Mouse (Mus musculus): ENCODE results near the gene Tm9sf1. TPM values are rescaled to one million over a fixed set of nuclear protein-coding genes. Genes with fewer than 3 reads are reported as not detected.
A peak's percentile ranks its signal among the peaks of the same experiment; 100 is the strongest.

The Tm9sf1 gene
- total RNA-seq, 2 experiments from 2014 or later = 15.0 to 21.3 TPM

DNA sequence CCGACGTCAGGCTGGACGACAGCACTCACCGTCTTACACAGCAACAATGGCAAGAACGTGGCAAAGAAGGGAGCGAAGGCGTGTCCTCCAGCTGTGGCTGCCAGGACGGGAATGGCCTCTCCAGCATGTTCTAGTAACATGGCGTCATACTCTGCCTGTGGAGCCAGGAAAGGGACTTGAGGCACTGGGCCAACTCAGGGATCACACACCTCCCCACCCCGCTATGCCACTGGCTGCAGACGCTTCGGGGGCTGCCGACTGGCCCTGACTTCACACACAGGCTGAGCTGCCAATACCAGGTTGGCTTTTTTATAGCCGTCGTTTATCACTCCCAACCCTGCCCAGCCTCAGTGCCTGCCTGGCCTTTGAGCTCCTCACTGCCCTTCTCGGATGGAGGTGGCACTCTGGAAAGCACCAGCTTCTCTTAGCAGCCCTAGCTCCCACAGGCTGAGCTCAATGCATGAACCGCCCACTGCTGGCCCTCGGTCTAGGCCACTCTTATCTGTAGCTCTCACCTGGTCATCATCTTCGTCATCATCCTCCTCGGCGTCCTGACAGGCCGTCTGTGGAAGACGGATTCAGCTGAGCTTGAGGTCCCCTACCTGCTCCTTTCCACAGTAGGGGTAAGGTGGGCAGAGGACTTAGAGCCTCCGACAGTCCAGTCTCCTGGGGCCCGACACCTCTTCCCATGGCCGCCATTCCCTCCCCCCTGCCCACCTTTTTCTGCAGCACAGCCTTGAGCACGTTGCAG is 15.4 kb downstream of the Tm9sf1 start:
- Histone ChIP-seq H3K4me3 (no peak overlapping the region), H3K27ac (no peak overlapping the region)
- no peak for TF ChIP-seq CTCF (IDR thresholded peaks at IDR 0.05)
- intact Hi-C loops (cut with DNase I) = loop anchor here (2.0 kb wide), 1 partner anchor 115 kb away; no protein-coding TSS in a partner anchor
- DNase-seq = no peak

DNA sequence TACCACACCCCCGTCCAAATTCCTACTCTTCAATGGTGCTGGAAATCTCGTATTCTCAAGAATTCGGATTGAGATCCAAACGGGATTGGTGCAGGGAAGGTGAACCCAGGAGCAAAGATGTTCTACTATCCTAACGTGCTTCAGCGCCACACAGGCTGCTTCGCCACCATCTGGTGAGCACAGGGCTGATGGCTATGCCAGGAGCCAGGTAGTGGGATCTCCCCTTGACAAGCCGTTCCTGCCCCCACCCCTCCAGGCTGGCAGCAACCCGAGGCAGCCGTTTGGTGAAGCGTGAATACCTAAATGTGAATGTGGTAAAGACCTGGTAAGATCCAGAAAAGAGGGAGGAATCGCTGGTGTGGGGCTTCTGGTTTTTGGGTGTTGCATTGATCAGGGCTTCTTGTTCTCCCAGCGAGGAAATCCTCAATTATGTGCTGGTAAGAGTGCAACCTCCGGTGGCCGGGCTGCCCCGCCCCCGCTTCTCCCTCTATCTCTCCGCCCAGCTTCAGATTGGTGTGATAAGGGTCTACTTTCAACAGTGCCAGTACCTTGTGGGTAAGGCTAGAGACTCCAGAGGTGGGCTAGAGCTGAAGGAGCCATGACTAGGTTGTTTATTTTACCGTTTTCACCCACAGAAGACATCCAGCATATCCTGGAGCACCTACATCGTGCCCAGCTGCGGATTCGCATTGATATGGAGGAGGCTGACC is 25.0 kb downstream of the Tm9sf1 start:
- intact Hi-C loops (cut with DNase I) = no loop called here
- DNase-seq = no peak
- TF ChIP-seq CTCF (IDR thresholded peaks at IDR 0.05) = no peak
- H3K27ac ChIP-seq = no peak overlapping the region
- H3K4me3 ChIP-seq = no peak overlapping the region

- TF ChIP-seq CTCF (IDR thresholded peaks at IDR 0.05) = no peak
- H3K4me3 ChIP-seq = no peak within 1 kb of the TSS
- intact Hi-C loops (cut with DNase I) = no loop called here
- no peak for DNase-seq
- H3K27ac ChIP-seq = no peak within 1 kb of the TSS
These were observed 25.8 kb downstream of the Tm9sf1 start, which contains the start of gene Rec8 for GRCm38 (mm10) chr14:55617822-55618221. Gene Rec8, plus strand, starts transcription at chr14:55618037.

DNA sequence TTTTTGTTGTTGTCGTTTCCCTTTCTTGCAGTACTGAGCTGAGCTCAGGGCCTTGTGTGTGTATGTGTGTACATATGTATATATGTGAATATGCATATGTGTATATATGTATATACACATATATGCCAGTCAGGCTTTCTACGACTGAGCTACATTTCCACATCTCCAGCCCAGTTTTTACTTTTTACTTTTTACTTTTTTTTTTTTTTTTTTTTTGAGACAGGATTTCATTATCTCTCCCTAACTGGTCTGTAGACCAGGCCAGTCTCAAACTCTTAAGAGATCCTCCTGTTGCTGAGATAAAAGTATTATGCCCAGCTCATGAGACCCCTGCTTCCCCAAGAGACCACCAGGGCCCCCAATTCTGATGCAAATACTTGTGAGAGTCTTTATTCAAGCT is 26.8 kb downstream of the Tm9sf1 start:
- intact Hi-C loops (cut with DNase I) = no loop called here
- no peak overlapping the region for H3K4me3 ChIP-seq
- no peak for DNase-seq
- TF ChIP-seq CTCF (IDR thresholded peaks at IDR 0.05) = no peak
- H3K27ac ChIP-seq = no peak overlapping the region

- Histone ChIP-seq H3K4me3 (no peak overlapping the region), H3K27ac (no peak overlapping the region)
- no peak for TF ChIP-seq CTCF (IDR thresholded peaks at IDR 0.05)
- intact Hi-C loops (cut with DNase I) = no loop called here
- DNase-seq = no peak
These were observed 27.7 kb downstream of the Tm9sf1 start for GRCm38 (mm10) chr14:55615876-55616275.

GRCm38 (mm10) chr14:55614565-55615178 is 28.9 kb downstream of the Tm9sf1 start:
- Histone ChIP-seq H3K27ac (no peak overlapping the region), H3K4me3 (no peak overlapping the region)
- intact Hi-C loops (cut with DNase I) = no loop called here
- DNase-seq = no peak
- no peak for TF ChIP-seq CTCF (IDR thresholded peaks at IDR 0.05)

- intact Hi-C loops (cut with DNase I) = no loop called here
- Histone ChIP-seq H3K4me3 (no peak overlapping the region), H3K27ac (no peak overlapping the region)
- no peak for DNase-seq
- no peak for TF ChIP-seq CTCF (IDR thresholded peaks at IDR 0.05)
These were observed 30.3 kb downstream of the Tm9sf1 start for GRCm38 (mm10) chr14:55613346-55613745.

DNA sequence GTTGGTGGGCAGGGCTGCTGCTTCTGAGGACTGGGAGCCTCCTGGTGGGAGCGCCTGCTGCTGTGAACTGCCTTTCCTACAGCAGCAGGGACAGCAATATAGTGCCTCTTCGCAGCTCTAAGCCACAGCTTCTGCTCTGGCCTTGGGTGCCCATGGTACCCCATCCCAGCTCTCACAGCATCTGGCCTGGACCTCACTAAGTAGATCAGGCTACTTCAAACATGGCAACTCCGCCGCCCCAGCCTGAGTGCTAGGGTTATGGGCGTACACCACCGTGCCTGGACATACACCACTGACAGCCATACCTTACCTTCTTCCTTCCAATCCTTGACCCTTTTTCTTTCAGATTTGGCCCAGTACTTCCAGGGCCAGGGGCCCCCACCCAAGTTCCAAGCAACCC is 35.3 kb downstream of the Tm9sf1 start:
- Histone ChIP-seq H3K27ac (no peak overlapping the region), H3K4me3 (no peak overlapping the region)
- intact Hi-C loops (cut with DNase I) = no loop called here
- TF ChIP-seq CTCF (IDR thresholded peaks at IDR 0.05) = no peak
- no peak for DNase-seq

DNA sequence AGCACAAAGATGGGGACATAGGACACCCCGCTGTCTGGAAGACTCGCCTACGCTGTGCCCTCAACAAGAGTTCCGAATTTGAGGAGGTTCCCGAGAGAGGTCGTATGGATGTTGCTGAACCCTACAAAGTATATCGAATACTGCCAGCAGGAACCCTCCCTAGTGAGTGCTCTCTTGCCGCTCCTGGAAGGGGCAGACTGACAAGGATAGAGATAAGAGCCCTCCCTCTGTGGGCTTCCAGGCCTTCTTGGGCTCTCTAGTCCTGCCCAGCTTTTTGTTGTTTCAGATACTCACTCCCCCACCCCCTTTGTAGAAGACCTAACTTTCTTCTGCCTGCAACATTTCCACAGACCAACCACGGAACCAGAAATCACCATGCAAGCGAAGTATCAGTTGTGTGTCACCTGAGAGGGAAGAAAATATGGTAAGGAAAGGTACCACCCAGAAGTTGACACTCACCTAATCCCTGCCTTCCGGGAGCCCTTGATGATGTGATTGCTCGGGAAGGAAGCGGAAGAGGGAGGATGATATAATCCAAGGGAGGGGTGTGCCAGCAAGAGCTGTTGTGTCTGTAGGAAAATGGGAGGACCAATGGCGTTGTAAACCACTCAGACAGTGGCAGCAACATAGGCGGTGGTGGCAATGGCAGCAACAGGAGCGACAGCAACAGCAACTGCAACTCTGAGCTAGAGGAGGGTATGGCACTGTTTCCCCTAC is 37.7 kb downstream of the Tm9sf1 start:
- Histone ChIP-seq H3K4me3 (no peak overlapping the region), H3K27ac (no peak overlapping the region)
- TF ChIP-seq CTCF (IDR thresholded peaks at IDR 0.05) = no peak
- no peak for DNase-seq
- intact Hi-C loops (cut with DNase I) = no loop called here

DNA sequence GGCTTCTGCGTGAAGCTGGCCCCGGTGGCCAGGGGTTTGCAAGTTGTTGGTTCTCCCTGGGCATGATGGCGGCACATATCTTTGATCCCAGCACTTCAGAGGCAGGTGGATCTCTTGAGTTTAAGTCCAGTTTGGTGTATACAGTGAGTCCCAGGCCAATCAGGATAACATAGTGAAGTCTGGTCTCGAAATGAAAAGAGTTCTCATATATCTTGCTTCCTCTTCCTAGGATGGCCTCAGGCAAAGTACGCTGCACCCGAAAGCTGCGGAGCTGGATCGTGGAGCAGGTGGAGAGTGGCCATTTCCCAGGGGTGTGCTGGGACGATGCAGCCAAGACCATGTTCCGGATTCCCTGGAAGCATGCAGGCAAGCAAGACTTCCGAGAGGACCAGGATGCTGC is 38.8 kb downstream of the Tm9sf1 start:
- intact Hi-C loops (cut with DNase I) = loop anchor here (5.0 kb wide), 1 partner anchor 48 kb away; no protein-coding TSS in a partner anchor
- DNase-seq = no peak
- H3K27ac ChIP-seq = peak overlapping the region; percentile 88
- H3K4me3 ChIP-seq = peak overlapping the region; percentile 84
- TF ChIP-seq CTCF (IDR thresholded peaks at IDR 0.05) = no peak

GRCm38 (mm10) chr14:55603633-55604576 is 39.7 kb downstream of the Tm9sf1 start:
- TF ChIP-seq CTCF (IDR thresholded peaks at IDR 0.05) = no peak; the same call in none of the 2 replicates
- intact Hi-C loops (cut with DNase I) = loop anchor here (2.0 to 5.0 kb wide), 2 partner anchors 47 to 107 kb away; no protein-coding TSS in a partner anchor
- Histone ChIP-seq H3K27ac (peak overlapping the region; percentile 88), H3K4me3 (peak overlapping the region; percentile 84)
- peak; percentile 91 for DNase-seq
